37 mouse cellular contexts compared by ENCODE assay signal in genomic region chr17:13340071-13340470, GRCm38 (mm10). TPM values are rescaled to one million over a fixed set of nuclear protein-coding genes. Genes with fewer than 3 reads are reported as not detected.
"Had no signal": no experiment of that assay in that cellular context is flagged by ENCODE, and none has a peak within 500 bp of the region (broad histone marks: within the 10 kb centered on the region; RNA-seq: fewer than 3 reads in every experiment).

No protein-coding gene starts in this region.

RNA-seq across cellular contexts. Expression of gene Tcp10c, which starts 14.3 kb away (rescaled TPM):
- total RNA-seq: left cerebral cortex, postnatal 14 days; left cerebral cortex, postnatal 25 days; left cerebral cortex, postnatal 4 days; liver, adult 2 months; megakaryocyte progenitor cell, adult 5-6 weeks; megakaryocyte, adult 5-6 weeks; megakaryocyte-erythroid progenitor cell, adult 5-6 weeks; midbrain, postnatal 0 days had no signal
- polyA plus RNA-seq: limb, embryonic 10.5 days; limb, embryonic 11.5 days; limb, embryonic 12.5 days; limb, embryonic 13.5 days; limb, embryonic 14.5 days; limb, embryonic 15.5 days; liver, adult 2 months; liver, embryonic 11.5 days; liver, embryonic 12.5 days; liver, embryonic 13.5 days; liver, embryonic 14.5 days; liver, embryonic 15.5 days; liver, embryonic 16.5 days; liver, postnatal 0 days; lung, adult 2 months; lung, embryonic 14.5 days; lung, embryonic 15.5 days; lung, embryonic 16.5 days; lung, postnatal 0 days; macrophage; midbrain, embryonic 10.5 days; midbrain, embryonic 11.5 days; midbrain, embryonic 12.5 days; midbrain, embryonic 13.5 days; midbrain, embryonic 14.5 days; midbrain, embryonic 15.5 days; midbrain, embryonic 16.5 days; midbrain, postnatal 0 days; myocyte; neural tube, embryonic 11.5 days; neural tube, embryonic 12.5 days had no signal
